ENCODE assay signal across 14 mouse cellular contexts in genomic region chr3:109378278-109378677, GRCm38 (mm10).
"Had no signal": no experiment of that assay in that cellular context is flagged by ENCODE, and none has a peak within 500 bp of the region (broad histone marks: within the 10 kb centered on the region; RNA-seq: fewer than 3 reads in every experiment).

No protein-coding gene starts in this region.

- H3K4me2 ChIP-seq: midbrain, embryonic 12.5 days; neural tube, embryonic 13.5 days; stomach, embryonic 15.5 days had no signal

- H3K4me3 ChIP-seq: left cerebral cortex, adult 2 months; limb, embryonic 10.5 days; midbrain, embryonic 12.5 days; neural tube, embryonic 13.5 days; stomach, embryonic 15.5 days had no signal

- H3K27ac ChIP-seq: left cerebral cortex, adult 2 months; limb, embryonic 10.5 days; midbrain, embryonic 12.5 days; neural tube, embryonic 13.5 days; stomach, embryonic 15.5 days had no signal

- H3K9me3 ChIP-seq: limb, embryonic 10.5 days; midbrain, embryonic 12.5 days; neural tube, embryonic 13.5 days; stomach, embryonic 15.5 days had no signal

- H3K9ac ChIP-seq: midbrain, embryonic 12.5 days; neural tube, embryonic 13.5 days; stomach, embryonic 15.5 days had no signal

- H3K27me3 ChIP-seq: midbrain, embryonic 12.5 days; neural tube, embryonic 13.5 days; stomach, embryonic 15.5 days had no signal

- H3K36me3 ChIP-seq: limb, embryonic 10.5 days; midbrain, embryonic 12.5 days; neural tube, embryonic 13.5 days; stomach, embryonic 15.5 days had no signal

- ATAC-seq: intestine, embryonic 16.5 days; lung, postnatal 0 days; midbrain, embryonic 16.5 days had no signal

- H3K4me1 ChIP-seq: limb, embryonic 10.5 days; midbrain, embryonic 12.5 days; neural tube, embryonic 13.5 days; stomach, embryonic 15.5 days had no signal

- DNase-seq: kidney, adult 2 months; kidney, postnatal 25 days; lung, adult 2 months; lung, postnatal 36 days; right cerebral cortex, postnatal 14 days; thymus, postnatal 36 days had no signal
